Mouse (Mus musculus): ENCODE data around the gene Arrb2. TPM values are rescaled to one million over a fixed set of nuclear protein-coding genes. Genes with fewer than 3 reads are reported as not detected.

Gene Arrb2
- 9.1 and 10.1 TPM in 2 replicates for polyA plus RNA-seq (2011; ENCODE audit: insufficient read length, low read depth, missing spikeins)

- Histone ChIP-seq H3K4me3 (ENCODE audit: insufficient read depth, low read length) (peak within 1 kb of the TSS; percentile 83), H3K27ac (ENCODE audit: insufficient read depth, low read length) (no peak within 1 kb of the TSS), H3K4me1 (ENCODE audit: control insufficient read depth, insufficient read depth, low read length) (peaks cover 5% of the 10 kb centered on the region)
- TF ChIP-seq POLR2A (IDR thresholded peaks at IDR 0.05; ENCODE audit: low read depth, low read length) (peak; percentile 73), CTCF (IDR thresholded peaks at IDR 0.05; ENCODE audit: borderline replicate concordance, insufficient read depth, low read length) (peak; percentile 80; the same call in 1 of the 2 replicates)
Measured at GRCm38 (mm10) chr11:70432048-70432894, at the start of gene Arrb2. Gene Arrb2, plus strand, starts transcription at chr11:70432635.

DNA sequence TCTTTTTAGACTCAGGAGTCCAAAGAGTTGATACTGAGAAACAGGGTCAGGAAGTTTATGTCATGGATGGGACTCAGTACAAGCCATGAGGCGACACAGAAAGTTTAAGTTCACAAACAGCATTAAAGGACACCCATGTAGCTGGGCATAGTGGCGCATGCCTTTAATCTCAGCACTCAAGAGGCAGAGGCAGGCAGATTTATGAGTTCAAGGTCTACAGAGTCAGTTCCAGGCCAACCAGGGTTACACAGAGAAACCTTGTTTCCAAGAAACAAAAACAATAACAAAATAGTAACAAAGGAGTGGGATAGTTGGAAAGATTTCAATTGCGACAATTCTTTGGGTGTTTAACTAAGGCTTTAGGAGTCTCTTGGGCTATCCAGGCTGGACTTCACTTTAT lies 48.3 kb upstream of the Arrb2 start:
- Histone ChIP-seq H3K27ac (ENCODE audit: insufficient read depth, low read length) (no peak overlapping the region), H3K4me1 (ENCODE audit: control insufficient read depth, insufficient read depth, low read length) (no peaks in the 10 kb centered on the region; the same call in 1 of the 2 replicates), H3K4me3 (ENCODE audit: insufficient read depth, low read length) (no peak overlapping the region)
- TF ChIP-seq POLR2A (IDR thresholded peaks at IDR 0.05; ENCODE audit: low read depth, low read length) (no peak), CTCF (IDR thresholded peaks at IDR 0.05; ENCODE audit: borderline replicate concordance, insufficient read depth, low read length) (no peak)

- Histone ChIP-seq H3K27ac (ENCODE audit: insufficient read depth, low read length) (no peak overlapping the region), H3K4me1 (ENCODE audit: control insufficient read depth, insufficient read depth, low read length) (no peaks in the 10 kb centered on the region; the same call in 1 of the 2 replicates), H3K4me3 (ENCODE audit: insufficient read depth, low read length) (no peak overlapping the region)
- TF ChIP-seq CTCF (IDR thresholded peaks at IDR 0.05; ENCODE audit: borderline replicate concordance, insufficient read depth, low read length) = no peak
- no peak for TF ChIP-seq POLR2A (IDR thresholded peaks at IDR 0.05; ENCODE audit: low read depth, low read length)
Measured at GRCm38 (mm10) chr11:70387436-70387835, 45.0 kb upstream of the Arrb2 start.

DNA sequence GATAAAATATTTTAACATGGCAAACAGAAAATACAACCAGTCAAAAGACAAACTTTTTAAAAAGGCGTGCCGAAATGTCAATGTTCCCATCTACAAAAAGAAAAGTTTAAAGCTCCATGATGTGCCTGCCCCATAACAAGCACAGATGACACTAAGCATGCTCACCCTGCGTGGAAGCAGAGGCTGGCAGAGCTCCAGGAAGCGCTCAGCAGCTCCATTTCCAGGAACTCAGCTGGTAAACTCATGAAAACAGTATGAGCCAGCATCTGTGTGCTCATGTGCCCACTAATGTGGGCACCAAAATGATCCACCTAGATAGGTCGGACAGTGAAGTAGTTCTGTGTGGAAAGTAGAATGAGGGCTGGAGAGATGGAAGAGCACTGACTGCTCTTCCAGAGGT lies 43.0 kb upstream of the Arrb2 start:
- H3K4me1 ChIP-seq (ENCODE audit: control insufficient read depth, insufficient read depth, low read length) = no peaks in the 10 kb centered on the region; the same call in 1 of the 2 replicates
- no peak overlapping the region for H3K4me3 ChIP-seq (ENCODE audit: insufficient read depth, low read length)
- TF ChIP-seq POLR2A (IDR thresholded peaks at IDR 0.05; ENCODE audit: low read depth, low read length) (no peak), CTCF (IDR thresholded peaks at IDR 0.05; ENCODE audit: borderline replicate concordance, insufficient read depth, low read length) (no peak)
- no peak overlapping the region for H3K27ac ChIP-seq (ENCODE audit: insufficient read depth, low read length)

GRCm38 (mm10) chr11:70403598-70403997 lies 28.8 kb upstream of the Arrb2 start:
- H3K4me3 ChIP-seq (ENCODE audit: insufficient read depth, low read length) = no peak overlapping the region
- no peak overlapping the region for H3K27ac ChIP-seq (ENCODE audit: insufficient read depth, low read length)
- TF ChIP-seq CTCF (IDR thresholded peaks at IDR 0.05; ENCODE audit: borderline replicate concordance, insufficient read depth, low read length) (no peak), POLR2A (IDR thresholded peaks at IDR 0.05; ENCODE audit: low read depth, low read length) (no peak)
- H3K4me1 ChIP-seq (ENCODE audit: control insufficient read depth, insufficient read depth, low read length) = no peaks in the 10 kb centered on the region; the same call in 1 of the 2 replicates

DNA sequence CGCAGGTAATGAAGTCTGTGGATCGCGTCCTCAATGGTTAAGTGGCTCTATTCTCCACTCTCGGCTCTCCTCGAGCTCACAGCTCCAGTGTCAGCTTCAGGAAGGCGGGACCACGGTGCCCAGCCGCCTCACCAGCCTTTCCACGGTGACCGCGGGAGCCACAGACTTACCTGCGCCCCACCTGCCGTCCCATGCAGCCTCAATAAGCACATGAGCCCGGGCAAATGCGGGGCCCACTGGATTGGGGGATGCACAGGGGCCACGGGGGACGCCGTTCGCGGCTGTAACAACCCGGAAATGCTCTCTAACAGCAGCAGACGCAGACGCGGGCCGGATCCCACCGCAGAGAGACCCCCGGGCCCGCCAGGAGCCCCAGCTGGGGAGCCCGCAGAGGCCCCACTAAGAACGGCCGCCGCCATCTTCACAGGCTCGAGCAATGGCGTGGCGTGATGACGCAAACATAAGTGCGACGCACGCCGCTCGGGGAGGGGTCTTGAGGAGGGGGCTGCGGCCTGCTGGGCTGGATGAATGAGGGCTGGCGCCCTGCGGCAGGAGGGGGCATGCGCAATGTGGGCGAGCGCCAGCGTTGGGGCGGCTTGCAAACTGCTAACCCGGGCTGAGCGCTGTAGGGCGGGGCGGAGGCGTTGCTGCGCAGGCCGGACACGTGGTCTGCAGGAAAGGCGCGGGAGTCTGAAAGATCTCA lies 22.7 kb upstream of the Arrb2 start, which contains the start of gene Pelp1:
Gene Pelp1, minus strand, starts transcription at position 438 of the 703 bp plus-strand sequence.
- H3K4me1 ChIP-seq (ENCODE audit: control insufficient read depth, insufficient read depth, low read length) = no peaks in the 10 kb centered on the region; the same call in 1 of the 2 replicates
- H3K27ac ChIP-seq (ENCODE audit: insufficient read depth, low read length) = no peak within 1 kb of the TSS
- TF ChIP-seq POLR2A (IDR thresholded peaks at IDR 0.05; ENCODE audit: low read depth, low read length) = peak; percentile 74
- no peak for TF ChIP-seq CTCF (IDR thresholded peaks at IDR 0.05; ENCODE audit: borderline replicate concordance, insufficient read depth, low read length)
- peak within 1 kb of the TSS; percentile 91 for H3K4me3 ChIP-seq (ENCODE audit: insufficient read depth, low read length)

DNA sequence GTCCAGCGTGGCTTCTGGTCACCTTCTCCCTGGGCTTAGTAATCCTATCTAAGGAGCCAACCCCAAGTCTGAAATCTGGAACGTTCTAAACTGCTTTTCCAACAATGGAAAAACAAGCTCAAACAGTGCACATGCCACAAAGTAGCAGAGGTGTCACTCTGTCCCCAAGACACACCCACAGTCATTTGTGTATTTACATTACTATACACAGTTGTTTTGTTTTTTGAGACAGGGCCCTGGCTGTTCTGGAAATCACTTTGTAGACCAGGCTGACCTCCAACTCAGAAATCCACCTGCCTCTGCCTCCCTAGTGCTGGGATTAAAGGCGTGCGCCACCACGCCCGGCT lies 22.2 kb upstream of the Arrb2 start:
- Histone ChIP-seq H3K27ac (ENCODE audit: insufficient read depth, low read length) (no peak overlapping the region), H3K4me1 (ENCODE audit: control insufficient read depth, insufficient read depth, low read length) (no peaks in the 10 kb centered on the region; the same call in 1 of the 2 replicates)
- no peak for TF ChIP-seq POLR2A (IDR thresholded peaks at IDR 0.05; ENCODE audit: low read depth, low read length)
- no peak for TF ChIP-seq CTCF (IDR thresholded peaks at IDR 0.05; ENCODE audit: borderline replicate concordance, insufficient read depth, low read length)

DNA sequence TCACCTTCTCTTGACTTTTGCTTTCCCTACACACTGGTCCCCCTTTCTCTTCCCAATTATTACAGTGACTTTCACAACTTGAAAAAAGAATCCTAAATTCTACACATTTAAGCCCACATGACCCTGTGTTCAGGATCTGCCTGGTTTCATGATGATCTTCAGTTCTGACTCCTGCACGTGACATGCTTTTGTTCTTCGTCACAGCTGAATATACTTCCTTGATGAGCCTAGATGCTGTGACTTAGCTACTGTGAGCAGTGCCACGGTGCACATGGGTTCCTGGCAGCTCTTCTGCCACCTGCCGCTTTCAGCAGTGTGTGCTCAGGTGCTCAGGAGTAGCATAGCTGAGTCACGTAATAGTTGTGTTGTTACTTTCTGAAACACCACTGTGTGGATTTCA lies 19.8 kb upstream of the Arrb2 start:
- Histone ChIP-seq H3K4me1 (ENCODE audit: control insufficient read depth, insufficient read depth, low read length) (no peaks in the 10 kb centered on the region; the same call in 1 of the 2 replicates), H3K4me3 (ENCODE audit: insufficient read depth, low read length) (no peak overlapping the region), H3K27ac (ENCODE audit: insufficient read depth, low read length) (no peak overlapping the region)
- TF ChIP-seq CTCF (IDR thresholded peaks at IDR 0.05; ENCODE audit: borderline replicate concordance, insufficient read depth, low read length) (no peak), POLR2A (IDR thresholded peaks at IDR 0.05; ENCODE audit: low read depth, low read length) (no peak)

More for the DNA sequence above, 22.2 kb upstream of the Arrb2 start:
- H3K4me3 ChIP-seq (ENCODE audit: insufficient read depth, low read length) = peak overlapping the region; percentile 91

DNA sequence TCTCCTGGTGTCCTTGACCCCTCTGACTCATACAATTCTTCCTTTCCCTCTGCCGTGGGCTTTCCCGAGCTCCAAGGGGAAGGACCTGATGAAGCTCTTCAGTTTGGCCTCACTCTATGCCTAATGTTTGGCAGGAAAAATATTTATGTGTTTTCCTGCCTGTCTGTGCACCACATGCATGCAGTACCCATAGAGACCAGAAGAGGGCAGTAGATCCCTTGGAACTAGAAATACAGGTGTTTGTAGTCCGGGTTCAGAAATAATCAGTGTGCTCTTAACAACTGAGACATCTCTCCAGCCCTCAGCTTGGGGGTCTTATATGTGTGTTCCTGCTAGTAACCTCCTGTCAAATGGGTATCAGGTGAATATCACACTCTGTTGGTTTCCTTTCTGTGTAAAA lies 18.5 kb upstream of the Arrb2 start:
- Histone ChIP-seq H3K4me1 (ENCODE audit: control insufficient read depth, insufficient read depth, low read length) (no peaks in the 10 kb centered on the region), H3K27ac (ENCODE audit: insufficient read depth, low read length) (no peak overlapping the region), H3K4me3 (ENCODE audit: insufficient read depth, low read length) (no peak overlapping the region)
- TF ChIP-seq CTCF (IDR thresholded peaks at IDR 0.05; ENCODE audit: borderline replicate concordance, insufficient read depth, low read length) (no peak), POLR2A (IDR thresholded peaks at IDR 0.05; ENCODE audit: low read depth, low read length) (no peak)
